Mouse (Mus musculus): Measurements from ENCODE around the gene Phc2. TPM values are rescaled to one million over a fixed set of nuclear protein-coding genes. Genes with fewer than 3 reads are reported as not detected.

Phc2 gene
- polyA plus RNA-seq, 1 experiment: 56.0 TPM

DNA sequence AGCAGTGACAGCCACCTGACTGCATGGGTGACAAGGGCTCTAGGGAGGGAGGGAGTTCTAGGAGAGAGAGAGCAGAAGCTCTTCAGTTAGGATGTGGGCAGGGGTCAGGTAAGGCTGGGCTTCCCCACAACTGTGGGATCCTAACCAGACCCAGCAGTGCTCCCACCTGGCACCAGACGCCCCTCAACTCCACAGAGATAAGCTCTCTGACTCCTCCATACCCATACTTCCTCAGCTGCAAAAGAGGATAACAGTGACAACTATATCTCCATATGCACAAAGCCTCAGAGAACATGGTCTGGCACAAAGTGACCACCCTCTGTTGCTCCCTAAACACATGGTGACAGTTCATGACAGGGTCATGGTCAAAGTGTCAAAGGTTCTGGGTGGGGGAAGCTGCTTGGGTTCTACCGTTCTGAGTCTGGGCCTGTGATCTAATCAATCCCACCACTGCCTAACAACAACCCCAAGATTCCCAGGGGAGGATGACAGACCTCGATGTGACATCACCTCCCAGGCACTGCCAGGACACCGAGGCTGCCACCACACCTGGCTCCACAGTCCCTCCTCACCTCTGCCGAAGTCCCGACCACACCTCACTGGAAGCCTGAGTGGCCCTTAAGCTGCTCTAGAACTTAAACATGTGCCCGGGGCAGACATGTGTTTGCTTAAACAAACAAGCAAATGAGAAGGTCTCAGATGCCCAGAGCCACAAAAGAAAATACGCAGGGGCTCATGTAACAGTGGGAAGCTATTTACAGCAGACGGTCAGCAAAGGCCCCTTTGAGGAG is 147.4 kb downstream of the Phc2 start:
- H3K4me1 ChIP-seq: peaks cover 81% of the 10 kb centered on the region
- H3K9me3 ChIP-seq: no peaks in the 10 kb centered on the region
- peaks cover 40% of the 10 kb centered on the region for H3K36me3 ChIP-seq (replicated peaks; ENCODE audit: low read length)
- TF ChIP-seq FLI1 (IDR thresholded peaks at IDR 0.05; ENCODE audit: low read length) (no peak), GATA1 (IDR thresholded peaks at IDR 0.05; ENCODE audit: borderline replicate concordance, low read length) (no peak)
- H3K27me3 ChIP-seq (replicated peaks): no peaks in the 10 kb centered on the region
- H3K4me3 ChIP-seq (replicated peaks): peak overlapping the region; percentile 34

Other genes with a start within 250 kb of the Phc2 start
- 0.41 TPM in 1 of 2 replicates, not detected in the other for gene Zscan20, start 44.6 kb upstream of the Phc2 start, polyA plus RNA-seq (2012; ENCODE audit: insufficient read depth, low replicate concordance)
- 1.4 and 1.8 TPM in 2 replicates for gene Tlr12, start 36.1 kb upstream of the Phc2 start, polyA plus RNA-seq (2012; ENCODE audit: insufficient read depth, low replicate concordance)
- 0.49 TPM in 1 of 2 replicates, not detected in the other for gene A3galt2, start 100.7 kb downstream of the Phc2 start, polyA plus RNA-seq (2012; ENCODE audit: insufficient read depth, low replicate concordance)
- gene Zfp362, start 151.3 kb downstream of the Phc2 start, polyA plus RNA-seq (2012; ENCODE audit: insufficient read depth, low replicate concordance): 78.0 and 89.8 TPM in 2 replicates
- 0.53 and 1.6 TPM in 2 replicates for gene Trim62, start 228.9 kb downstream of the Phc2 start, polyA plus RNA-seq (2012; ENCODE audit: insufficient read depth, low replicate concordance)

Data from megakaryocyte, embryonic 14.5 days (primary cell).